Mouse (Mus musculus) myocyte (in vitro differentiated cells): ENCODE data around the gene Lypd1. TPM values are rescaled to one million over a fixed set of nuclear protein-coding genes. Genes with fewer than 3 reads are reported as not detected.

Experiments used
- H3K27me3 ChIP-seq: one replicate; pipeline ENCODE4 v1.6.1; 2011; ENCODE audit not compliant: control insufficient read depth, insufficient read depth, insufficient read length
- H3K36me3 ChIP-seq: one replicate; pipeline ENCODE4 v1.6.1; 2011; ENCODE audit not compliant: control insufficient read depth, insufficient read depth
- H3K4me2 ChIP-seq: one replicate; pipeline ENCODE4 v1.6.1; 2011; ENCODE audit warnings: low read depth, control low read depth
- H3K4me3 ChIP-seq: one replicate; pipeline ENCODE4 v1.5.1; 2011; ENCODE audit warnings: mild to moderate bottlenecking, control low read depth, moderate library complexity
- H3K79me2 ChIP-seq: one replicate; pipeline ENCODE4 v1.6.1; 2011; ENCODE audit not compliant: control insufficient read depth, insufficient read depth
- H3ac ChIP-seq: one replicate; pipeline ENCODE4 v1.6.1; 2011; ENCODE audit not compliant: control insufficient read depth, insufficient read length
- CEBPB ChIP-seq: IDR thresholded peaks from 2 replicates; pipeline ENCODE4 v1.6.1; 2011; ENCODE audit warnings: mild to moderate bottlenecking, moderate library complexity; ENCODE audit not compliant: poor library complexity, insufficient read depth, severe bottlenecking
- E2F4 ChIP-seq: IDR thresholded peaks from one replicate; pipeline ENCODE4 v1.6.1; 2011; ENCODE audit warnings: mild to moderate bottlenecking, control low read depth, moderate library complexity; ENCODE audit not compliant: insufficient read depth
- MAX ChIP-seq: IDR thresholded peaks from one replicate; pipeline ENCODE4 v1.6.1; 2011; ENCODE audit warnings: low read depth, mild to moderate bottlenecking, control low read depth
- MYOD1 ChIP-seq, 3 experiments: IDR thresholded peaks; one replicate each; pipeline ENCODE4 v1.6.1; 2011; ENCODE audit warnings: control low read depth in 2 of 3, low read depth in 2 of 3, mild to moderate bottlenecking in 2 of 3, moderate library complexity in 1 of 3; ENCODE audit not compliant: insufficient read length in 2 of 3, control insufficient read depth in 1 of 3
- MYOG ChIP-seq, 3 experiments: IDR thresholded peaks; one replicate each; pipeline ENCODE4 v1.6.1; 2011; ENCODE audit warnings: control low read depth in 2 of 3, low read depth in 2 of 3, mild to moderate bottlenecking in 2 of 3; ENCODE audit not compliant: insufficient read length in 2 of 3, control insufficient read depth in 1 of 3, insufficient read depth in 1 of 3
- POLR2A ChIP-seq: IDR thresholded peaks from one replicate; pipeline ENCODE4 v1.6.1; 2011; ENCODE audit warnings: low read depth, mild to moderate bottlenecking, control low read depth, moderate library complexity; ENCODE audit not compliant: insufficient read length
- POLR2AphosphoS2 ChIP-seq: IDR thresholded peaks from one replicate; pipeline ENCODE4 v1.6.1; 2011; ENCODE audit warnings: low read depth, control low read depth; ENCODE audit not compliant: insufficient read length
- REST ChIP-seq: IDR thresholded peaks from one replicate; pipeline ENCODE4 v1.6.1; 2011; ENCODE audit warnings: mild to moderate bottlenecking, control low read depth, moderate library complexity; ENCODE audit not compliant: insufficient read depth, insufficient read length
- SRF ChIP-seq: IDR thresholded peaks from one replicate; pipeline ENCODE4 v1.6.1; 2011; ENCODE audit warnings: low read depth; ENCODE audit not compliant: control insufficient read depth, insufficient read length
- TCF12 ChIP-seq: IDR thresholded peaks from one replicate; pipeline ENCODE4 v1.6.1; 2011; ENCODE audit warnings: mild to moderate bottlenecking, control low read depth; ENCODE audit not compliant: poor library complexity, insufficient read depth, severe bottlenecking
- TCF3 ChIP-seq: IDR thresholded peaks from one replicate; pipeline ENCODE4 v1.6.1; 2011; ENCODE audit warnings: low read depth, control low read depth; ENCODE audit not compliant: insufficient read length
- USF1 ChIP-seq: IDR thresholded peaks from one replicate; pipeline ENCODE4 v1.6.1; 2011; ENCODE audit warnings: low read depth, mild to moderate bottlenecking, control low read depth, moderate library complexity
- polyA plus RNA-seq: library from polyadenylated mRNA; unstranded; fragments of >200 nt; fragmentation: generic; extraction: Trizol; gene quantifications from one replicate; pipeline ENCODE4 v1.2.1, GENCODE M21; 2012; ENCODE audit warnings: missing spikeins

Gene Lypd1
- polyA plus RNA-seq, 1 experiment, result 0.11 TPM

GRCm38 (mm10) chr1:125854646-125855045, 58.3 kb downstream of the Lypd1 start:
- H3ac ChIP-seq, result no peak overlapping the region
- H3K36me3 ChIP-seq, result no peaks in the 10 kb centered on the region
- no peaks in the 10 kb centered on the region for H3K79me2 ChIP-seq
- no peak overlapping the region for H3K4me2 ChIP-seq
- no peak for TF ChIP-seq SRF
- no peak for TF ChIP-seq MAX
- TF ChIP-seq TCF12, result no peak
- TF ChIP-seq MYOG (IDR thresholded peaks at IDR 0.05; ENCODE audit: control insufficient read depth in 1 of 3, insufficient read depth in 1 of 3, insufficient read length in 2 of 3, low read depth in 2 of 3), result no peak
- no peak for TF ChIP-seq REST
- TF ChIP-seq TCF3, result no peak
- TF ChIP-seq USF1, result no peak
- no peak for TF ChIP-seq E2F4
- TF ChIP-seq POLR2A, result no peak
- TF ChIP-seq CEBPB, result no peak
- TF ChIP-seq POLR2AphosphoS2, result no peak
- no peak for TF ChIP-seq MYOD1 (IDR thresholded peaks at IDR 0.05; ENCODE audit: control insufficient read depth in 1 of 3, insufficient read length in 2 of 3, low read depth in 2 of 3)
- H3K4me3 ChIP-seq, result no peak overlapping the region
- no peaks in the 10 kb centered on the region for H3K27me3 ChIP-seq

GRCm38 (mm10) chr1:125839746-125840392, 73.0 kb downstream of the Lypd1 start:
- Histone ChIP-seq H3K79me2 (no peaks in the 10 kb centered on the region), H3K27me3 (no peaks in the 10 kb centered on the region), H3ac (no peak overlapping the region), H3K36me3 (no peaks in the 10 kb centered on the region), H3K4me2 (no peak overlapping the region), H3K4me3 (no peak overlapping the region)
- no peak for TF ChIP-seq MYOG (IDR thresholded peaks at IDR 0.05; ENCODE audit: control insufficient read depth in 1 of 3, insufficient read depth in 1 of 3, insufficient read length in 2 of 3, low read depth in 2 of 3)
- TF ChIP-seq TCF12, result no peak
- TF ChIP-seq E2F4, result no peak
- no peak for TF ChIP-seq SRF
- no peak for TF ChIP-seq TCF3
- no peak for TF ChIP-seq MAX
- no peak for TF ChIP-seq CEBPB
- TF ChIP-seq POLR2A, result no peak
- TF ChIP-seq REST, result no peak
- no peak for TF ChIP-seq MYOD1 (IDR thresholded peaks at IDR 0.05; ENCODE audit: control insufficient read depth in 1 of 3, insufficient read length in 2 of 3, low read depth in 2 of 3)
- no peak for TF ChIP-seq POLR2AphosphoS2
- no peak for TF ChIP-seq USF1

DNA sequence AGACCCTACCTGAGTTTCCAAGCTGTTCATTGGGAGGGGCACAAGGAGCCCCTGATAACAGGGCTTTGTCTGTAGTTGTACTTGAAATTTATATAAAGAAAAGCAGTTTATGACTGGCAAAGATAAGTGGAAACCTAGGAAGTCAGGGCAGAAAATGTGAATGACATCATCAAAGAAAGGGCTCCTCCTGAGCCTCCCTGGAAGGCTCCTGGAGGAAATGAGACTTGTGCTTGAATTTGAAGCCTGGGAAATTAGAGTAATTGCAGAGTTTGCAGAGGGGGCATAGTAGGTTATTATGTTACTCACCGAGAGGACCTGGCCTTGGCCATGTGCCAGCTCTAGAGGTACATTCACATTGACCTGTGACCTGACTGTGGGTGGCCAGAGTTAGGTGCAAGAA, 75.4 kb downstream of the Lypd1 start:
- TF ChIP-seq MYOG (IDR thresholded peaks at IDR 0.05; ENCODE audit: control insufficient read depth in 1 of 3, insufficient read depth in 1 of 3, insufficient read length in 2 of 3, low read depth in 2 of 3) (no peak), MYOD1 (IDR thresholded peaks at IDR 0.05; ENCODE audit: control insufficient read depth in 1 of 3, insufficient read length in 2 of 3, low read depth in 2 of 3) (no peak), TCF12 (no peak), TCF3 (no peak), MAX (no peak), USF1 (no peak), E2F4 (no peak), POLR2A (no peak), CEBPB (no peak), REST (no peak)
- H3ac ChIP-seq, result no peak overlapping the region
- no peak overlapping the region for H3K4me2 ChIP-seq
- H3K4me3 ChIP-seq, result no peak overlapping the region
- no peaks in the 10 kb centered on the region for H3K27me3 ChIP-seq
- no peaks in the 10 kb centered on the region for H3K36me3 ChIP-seq
- H3K79me2 ChIP-seq, result no peaks in the 10 kb centered on the region

GRCm38 (mm10) chr1:125823611-125824010, 89.3 kb downstream of the Lypd1 start:
- Histone ChIP-seq H3K4me2 (no peak overlapping the region), H3K79me2 (no peaks in the 10 kb centered on the region), H3K4me3 (no peak overlapping the region), H3K36me3 (no peaks in the 10 kb centered on the region), H3K27me3 (no peaks in the 10 kb centered on the region), H3ac (no peak overlapping the region)
- no peak for TF ChIP-seq TCF12
- TF ChIP-seq MYOG (IDR thresholded peaks at IDR 0.05; ENCODE audit: control insufficient read depth in 1 of 3, insufficient read depth in 1 of 3, insufficient read length in 2 of 3, low read depth in 2 of 3), result no peak
- TF ChIP-seq CEBPB, result no peak
- no peak for TF ChIP-seq SRF

DNA sequence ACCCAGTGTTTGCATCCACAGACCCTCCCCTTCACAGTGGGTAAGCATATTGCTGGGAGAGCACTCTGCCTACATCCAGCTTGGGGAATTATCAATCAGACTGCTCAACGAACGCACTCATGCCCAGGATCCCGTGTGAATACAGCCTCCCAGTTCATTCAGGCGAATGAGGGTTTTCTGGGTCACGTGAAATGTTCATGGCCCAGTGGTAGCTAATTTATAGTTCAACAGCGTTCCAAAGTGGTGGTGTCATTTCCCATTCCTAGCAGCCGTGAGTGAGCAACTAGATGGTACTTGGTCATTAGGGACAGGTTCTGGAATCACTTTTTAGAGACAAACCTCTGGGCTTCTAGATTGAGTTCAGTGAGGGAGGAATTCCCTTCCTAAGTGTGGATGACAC, 91.8 kb downstream of the Lypd1 start:
- TF ChIP-seq USF1 (no peak), E2F4 (no peak), TCF12 (no peak), CEBPB (no peak), MYOD1 (IDR thresholded peaks at IDR 0.05; ENCODE audit: control insufficient read depth in 1 of 3, insufficient read length in 2 of 3, low read depth in 2 of 3) (no peak), SRF (no peak), TCF3 (no peak), POLR2AphosphoS2 (no peak), MYOG (IDR thresholded peaks at IDR 0.05; ENCODE audit: control insufficient read depth in 1 of 3, insufficient read depth in 1 of 3, insufficient read length in 2 of 3, low read depth in 2 of 3) (no peak)
- H3K36me3 ChIP-seq, result no peaks in the 10 kb centered on the region
- H3K79me2 ChIP-seq, result no peaks in the 10 kb centered on the region
- H3K4me2 ChIP-seq, result no peak overlapping the region
- no peak overlapping the region for H3ac ChIP-seq
- H3K4me3 ChIP-seq, result no peak overlapping the region
- H3K27me3 ChIP-seq, result no peaks in the 10 kb centered on the region
